Comparison of ENCODE assay signal across 20 mouse cellular contexts in genomic region chr1:49099573-49099972, GRCm38 (mm10).
DNase-seq lines count a peak whose midpoint lies in the region; ATAC-seq lines count a peak whose summit lies in the region.
"Had no signal": no experiment of that assay in that cellular context is flagged by ENCODE, and none has a peak within 500 bp of the region (broad histone marks: within the 10 kb centered on the region; RNA-seq: fewer than 3 reads in every experiment).

No protein-coding gene starts in this region.

- DNase-seq in cerebellum, postnatal 4 days (ENCODE audit: low spot score in 2 of 2) = no peak
- DNase-seq in layer of hippocampus, adult 9-11 months = peak; percentile 13
- no peak for DNase-seq in layer of hippocampus, postnatal 25 days (ENCODE audit: extremely low spot score in 1 of 2, low spot score in 1 of 2)
- DNase-seq in cerebellum, adult 8-10 months = peak; percentile 50
- DNase-seq in cerebellum, postnatal 36 days = peak; percentile 55 to 71
- DNase-seq in left cerebral cortex, postnatal 25 days (ENCODE audit: low spot score in 2 of 2) = no peak
- DNase-seq: adrenal gland, adult 8-10 months; embryo, embryonic 11 days; gastrocnemius, postnatal 10 days; heart, adult 18-20 months; heart, postnatal 14 days; kidney, adult 9 months; kidney, postnatal 25 days; lung, adult 18-20 months; lung, postnatal 10 days had no signal

- ATAC-seq in cerebellum, adult (ENCODE audit: insufficient number of reproducible peaks, low FRiP score, low TSS enrichment) = peak; percentile 82
- no peak for ATAC-seq in inflammation-experienced regulatory T-cells, adult 6 months
- ATAC-seq: activated CD4-positive, CD25-positive, alpha-beta regulatory T cell, adult 4 months; forebrain, embryonic 15.5 days; liver, embryonic 12.5 days had no signal

- intact Hi-C loops in left cerebral cortex, postnatal 25 days (cut with DNase I) = no loop called here

Comparison
In these comparisons a context has a peak if more than half of its experiments do, and no peak if none do; other contexts are left out.
1. DNase-seq: peak in layer of hippocampus, adult 9-11 months (single experiment), cerebellum, adult 8-10 months (single experiment) and cerebellum, postnatal 36 days (2 of 2); none in cerebellum, postnatal 4 days (0 of 2), layer of hippocampus, postnatal 25 days (0 of 2) and left cerebral cortex, postnatal 25 days (0 of 2).